Mouse (Mus musculus): ENCODE results near the gene Trpc4ap. TPM values are rescaled to one million over a fixed set of nuclear protein-coding genes. Genes with fewer than 3 reads are reported as not detected.
"Not testable (repeated sequence)": the region's sequence is repeated elsewhere in the genome, so short reads cannot be mapped to it uniquely, and the experiment has no call there.

The Trpc4ap gene
- polyA plus RNA-seq, 1 experiment from 2014 or later: 160 TPM

- no peak overlapping the region for H3K4me3 ChIP-seq
- H3K36me3 ChIP-seq: peaks cover 91% of the 10 kb centered on the region
- no peaks in the 10 kb centered on the region for H3K27me3 ChIP-seq (ENCODE audit: insufficient read depth, poor library complexity, severe bottlenecking)
- H3K9me3 ChIP-seq: no peaks in the 10 kb centered on the region
- H3K27ac ChIP-seq: no peak overlapping the region
- H3K4me1 ChIP-seq (replicated peaks): no peaks in the 10 kb centered on the region
- DNase-seq (ENCODE audit: low spot score): no peak
- 89% methylated on average over 12 of the region's 12 CpGs for WGBS
Measured at GRCm38 (mm10) chr2:155717082-155717990, 25.2 kb upstream of the Trpc4ap start.

- DNase-seq (ENCODE audit: low spot score): no peak
- Histone ChIP-seq H3K4me3 (no peak overlapping the region), H3K4me1 (replicated peaks) (no peaks in the 10 kb centered on the region), H3K9me3 (no peaks in the 10 kb centered on the region), H3K27me3 (ENCODE audit: insufficient read depth, poor library complexity, severe bottlenecking) (no peaks in the 10 kb centered on the region), H3K36me3 (peaks cover 90% of the 10 kb centered on the region), H3K27ac (no peak overlapping the region)
- WGBS: 90% methylated on average over 11 of the region's 11 CpGs
Measured at GRCm38 (mm10) chr2:155710557-155710956, 18.4 kb upstream of the Trpc4ap start.

GRCm38 (mm10) chr2:155707251-155707650 lies 15.1 kb upstream of the Trpc4ap start:
- no peaks in the 10 kb centered on the region for H3K9me3 ChIP-seq
- no peaks in the 10 kb centered on the region for H3K27me3 ChIP-seq (ENCODE audit: insufficient read depth, poor library complexity, severe bottlenecking)
- H3K36me3 ChIP-seq: peaks cover 78% of the 10 kb centered on the region
- 89% methylated on average over 4 of the region's 4 CpGs for WGBS
- no peak for DNase-seq (ENCODE audit: low spot score)
- no peak overlapping the region for H3K4me3 ChIP-seq
- H3K4me1 ChIP-seq (replicated peaks): peaks cover 7% of the 10 kb centered on the region; the same call in 1 of the 2 replicates
- H3K27ac ChIP-seq: no peak overlapping the region

GRCm38 (mm10) chr2:155703630-155704029 lies 11.4 kb upstream of the Trpc4ap start:
- Histone ChIP-seq H3K9me3 (no peaks in the 10 kb centered on the region), H3K27me3 (ENCODE audit: insufficient read depth, poor library complexity, severe bottlenecking) (no peaks in the 10 kb centered on the region), H3K4me3 (no peak overlapping the region), H3K27ac (peak overlapping the region; percentile 76), H3K36me3 (peaks cover 60% of the 10 kb centered on the region), H3K4me1 (replicated peaks) (peaks cover 7% of the 10 kb centered on the region; the same call in 1 of the 2 replicates)
- WGBS: 40% methylated on average over 4 of the region's 4 CpGs
- DNase-seq (ENCODE audit: low spot score): peak; percentile 43

- 91% methylated on average over 19 of the region's 19 CpGs for WGBS
- Histone ChIP-seq H3K4me3 (no peak overlapping the region), H3K9me3 (no peaks in the 10 kb centered on the region), H3K36me3 (peaks cover 44% of the 10 kb centered on the region), H3K27me3 (ENCODE audit: insufficient read depth, poor library complexity, severe bottlenecking) (no peaks in the 10 kb centered on the region), H3K4me1 (replicated peaks) (peaks cover 7% of the 10 kb centered on the region; the same call in 1 of the 2 replicates), H3K27ac (no peak overlapping the region)
- no peak for DNase-seq (ENCODE audit: low spot score)
Measured at GRCm38 (mm10) chr2:155701399-155701919, 9.3 kb upstream of the Trpc4ap start.

- 94% methylated on average over 6 of the region's 6 CpGs for WGBS
- H3K4me3 ChIP-seq; H3K9me3 ChIP-seq; H3K4me1 ChIP-seq (replicated peaks); DNase-seq (ENCODE audit: low spot score); H3K27me3 ChIP-seq (ENCODE audit: insufficient read depth, poor library complexity, severe bottlenecking); H3K27ac ChIP-seq: not testable (repeated sequence)
- peaks cover 21% of the 10 kb centered on the region for H3K36me3 ChIP-seq
Measured at GRCm38 (mm10) chr2:155698443-155698842, 6.3 kb upstream of the Trpc4ap start.

- Histone ChIP-seq H3K4me3 (no peak overlapping the region), H3K27me3 (ENCODE audit: insufficient read depth, poor library complexity, severe bottlenecking) (no peaks in the 10 kb centered on the region), H3K36me3 (peaks cover 10% of the 10 kb centered on the region), H3K4me1 (replicated peaks) (0 out of 2 replicates have a peak, but pooled peaks cover 2% of the 10 kb centered on the region), H3K27ac (no peak overlapping the region), H3K9me3 (no peaks in the 10 kb centered on the region)
- DNase-seq (ENCODE audit: low spot score): no peak
- 73% methylated on average over 7 of the region's 7 CpGs for WGBS
Measured at GRCm38 (mm10) chr2:155696851-155697250, 4.7 kb upstream of the Trpc4ap start.

GRCm38 (mm10) chr2:155696091-155696558 lies 3.9 kb upstream of the Trpc4ap start:
- peak; percentile 80 for DNase-seq (ENCODE audit: low spot score)
- Histone ChIP-seq H3K4me1 (replicated peaks) (peaks cover 6% of the 10 kb centered on the region), H3K4me3 (no peak overlapping the region), H3K27me3 (ENCODE audit: insufficient read depth, poor library complexity, severe bottlenecking) (no peaks in the 10 kb centered on the region), H3K27ac (no peak overlapping the region), H3K9me3 (no peaks in the 10 kb centered on the region), H3K36me3 (peaks cover 4% of the 10 kb centered on the region)
- 15% methylated on average over 7 of the region's 7 CpGs for WGBS

- no peak for DNase-seq (ENCODE audit: low spot score)
- Histone ChIP-seq H3K27me3 (ENCODE audit: insufficient read depth, poor library complexity, severe bottlenecking) (no peaks in the 10 kb centered on the region), H3K27ac (no peak overlapping the region), H3K9me3 (no peaks in the 10 kb centered on the region), H3K4me3 (no peak overlapping the region), H3K4me1 (replicated peaks) (peaks cover 14% of the 10 kb centered on the region), H3K36me3 (no peaks in the 10 kb centered on the region)
- 80% methylated on average over 3 of the region's 3 CpGs for WGBS
Measured at GRCm38 (mm10) chr2:155695316-155695715, 3.1 kb upstream of the Trpc4ap start.

GRCm38 (mm10) chr2:155694564-155694963 lies 2.4 kb upstream of the Trpc4ap start:
- no peak for DNase-seq (ENCODE audit: low spot score)
- Histone ChIP-seq H3K4me1 (replicated peaks) (peaks cover 19% of the 10 kb centered on the region), H3K36me3 (no peaks in the 10 kb centered on the region), H3K27me3 (ENCODE audit: insufficient read depth, poor library complexity, severe bottlenecking) (no peaks in the 10 kb centered on the region), H3K27ac (no peak overlapping the region), H3K4me3 (no peak overlapping the region), H3K9me3 (no peaks in the 10 kb centered on the region)
- WGBS: 79% methylated on average over 2 of the region's 2 CpGs

- WGBS: 83% methylated on average over 4 of the region's 4 CpGs
- peaks cover 24% of the 10 kb centered on the region for H3K4me1 ChIP-seq (replicated peaks)
- H3K4me3 ChIP-seq: no peak overlapping the region
- no peaks in the 10 kb centered on the region for H3K36me3 ChIP-seq
- no peak overlapping the region for H3K27ac ChIP-seq
- no peak for DNase-seq (ENCODE audit: low spot score)
- no peaks in the 10 kb centered on the region for H3K27me3 ChIP-seq (ENCODE audit: insufficient read depth, poor library complexity, severe bottlenecking)
- no peaks in the 10 kb centered on the region for H3K9me3 ChIP-seq
Measured at GRCm38 (mm10) chr2:155693136-155693535, 952 bp upstream of the Trpc4ap start.

GRCm38 (mm10) chr2:155691336-155691722 lies 855 bp downstream of the Trpc4ap start:
- Histone ChIP-seq H3K27me3 (ENCODE audit: insufficient read depth, poor library complexity, severe bottlenecking) (no peaks in the 10 kb centered on the region), H3K27ac (peak overlapping the region; percentile 94)
- DNase-seq (ENCODE audit: low spot score): no peak

GRCm38 (mm10) chr2:155689211-155689610 lies 3.0 kb downstream of the Trpc4ap start:
- Histone ChIP-seq H3K27me3 (ENCODE audit: insufficient read depth, poor library complexity, severe bottlenecking) (no peaks in the 10 kb centered on the region), H3K4me1 (replicated peaks) (peaks cover 24% of the 10 kb centered on the region), H3K4me3 (no peak overlapping the region), H3K36me3 (peaks cover 24% of the 10 kb centered on the region), H3K27ac (no peak overlapping the region), H3K9me3 (no peaks in the 10 kb centered on the region)
- no peak for DNase-seq (ENCODE audit: low spot score)
- 87% methylated on average over 4 of the region's 4 CpGs for WGBS

More at GRCm38 (mm10) chr2:155691336-155691722, 855 bp downstream of the Trpc4ap start:
- WGBS: 7% methylated on average over 8 of the region's 8 CpGs
- H3K4me1 ChIP-seq (replicated peaks): peaks cover 24% of the 10 kb centered on the region
- peak overlapping the region; percentile 88 for H3K4me3 ChIP-seq
- H3K9me3 ChIP-seq: no peaks in the 10 kb centered on the region
- H3K36me3 ChIP-seq: peaks cover 16% of the 10 kb centered on the region
